Mouse (Mus musculus): ENCODE data around the gene Pnkd. TPM values are rescaled to one million over a fixed set of nuclear protein-coding genes. Genes with fewer than 3 reads are reported as not detected.
A peak's percentile ranks its signal among the peaks of the same experiment; 100 is the strongest.

The Pnkd gene
- polyA plus RNA-seq, 1 experiment: 10.0 TPM

DNA sequence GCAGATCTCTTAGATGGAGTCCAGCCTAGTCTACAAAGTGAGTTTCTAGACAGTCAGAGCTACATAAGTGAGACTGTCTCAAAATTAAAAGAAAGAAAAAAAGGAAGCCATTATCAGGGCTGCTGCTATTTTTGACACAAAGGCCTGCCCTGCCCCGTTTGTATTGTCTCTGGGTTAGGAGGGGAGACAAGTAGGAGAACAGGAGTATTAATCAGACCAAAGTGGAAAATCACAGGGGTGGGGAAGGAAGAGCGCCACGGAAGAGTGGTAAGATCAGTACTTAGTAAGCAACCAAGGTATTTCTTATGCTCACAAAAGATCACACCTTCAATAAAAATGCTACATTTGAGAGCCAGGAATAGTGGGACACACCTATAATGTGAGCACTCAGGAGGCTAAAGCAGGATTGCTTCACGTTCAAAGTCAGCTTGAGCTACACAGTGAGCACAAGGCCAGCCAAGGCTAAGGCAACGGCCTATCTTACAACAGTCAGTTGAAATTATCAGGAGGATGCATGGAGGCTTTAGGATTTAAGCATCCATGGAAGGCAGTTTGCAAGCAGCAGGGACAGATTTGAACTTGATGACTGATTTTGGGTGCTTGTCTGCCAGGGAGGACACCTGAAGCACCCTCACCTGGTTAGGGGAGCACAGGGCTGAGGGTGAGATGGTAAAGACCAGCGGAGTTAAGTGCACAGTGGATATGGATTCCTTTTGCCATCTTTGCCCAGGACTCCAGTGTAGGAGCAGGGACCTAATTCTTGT, 15.8 kb downstream of the Pnkd start:
- H3K4me3 ChIP-seq (replicated peaks): no peak overlapping the region
- peaks cover 29% of the 10 kb centered on the region for H3K36me3 ChIP-seq (ENCODE audit: control insufficient read depth)
- no peak for TF ChIP-seq GATA1 (IDR thresholded peaks at IDR 0.05; ENCODE audit: low read length)
- no peak for TF ChIP-seq TAL1 (IDR thresholded peaks at IDR 0.05; ENCODE audit: low read length)
- no peaks in the 10 kb centered on the region for H3K9me3 ChIP-seq (ENCODE audit: control insufficient read depth, low read length)
- no peaks in the 10 kb centered on the region; the same call in 1 of the 2 replicates for H3K27me3 ChIP-seq (ENCODE audit: control insufficient read depth)
- peaks cover 80% of the 10 kb centered on the region for H3K4me1 ChIP-seq (ENCODE audit: control insufficient read depth)

DNA sequence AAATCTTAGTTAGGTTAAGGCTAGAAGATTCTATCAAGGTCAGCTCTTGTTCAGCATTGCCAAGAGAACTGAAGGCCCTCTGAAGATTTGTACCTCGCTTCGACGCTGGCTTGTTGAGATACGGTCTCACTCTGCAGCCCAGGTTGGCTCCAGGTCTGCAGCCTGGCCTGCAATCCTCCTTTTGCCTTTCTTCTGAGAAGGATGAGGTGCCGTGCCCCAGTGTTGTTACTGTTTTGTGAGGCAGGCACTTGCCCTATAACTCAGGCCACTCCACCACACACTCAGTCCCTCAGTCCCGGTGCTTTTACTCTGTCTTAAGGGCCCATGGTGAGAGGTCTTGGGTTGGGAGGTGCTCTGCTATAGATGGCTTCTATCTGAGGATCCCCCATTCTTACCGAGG, 17.5 kb downstream of the Pnkd start:
- TF ChIP-seq TAL1 (IDR thresholded peaks at IDR 0.05; ENCODE audit: low read length) (no peak), GATA1 (IDR thresholded peaks at IDR 0.05; ENCODE audit: low read length) (no peak)
- peaks cover 17% of the 10 kb centered on the region for H3K36me3 ChIP-seq (ENCODE audit: control insufficient read depth)

DNA sequence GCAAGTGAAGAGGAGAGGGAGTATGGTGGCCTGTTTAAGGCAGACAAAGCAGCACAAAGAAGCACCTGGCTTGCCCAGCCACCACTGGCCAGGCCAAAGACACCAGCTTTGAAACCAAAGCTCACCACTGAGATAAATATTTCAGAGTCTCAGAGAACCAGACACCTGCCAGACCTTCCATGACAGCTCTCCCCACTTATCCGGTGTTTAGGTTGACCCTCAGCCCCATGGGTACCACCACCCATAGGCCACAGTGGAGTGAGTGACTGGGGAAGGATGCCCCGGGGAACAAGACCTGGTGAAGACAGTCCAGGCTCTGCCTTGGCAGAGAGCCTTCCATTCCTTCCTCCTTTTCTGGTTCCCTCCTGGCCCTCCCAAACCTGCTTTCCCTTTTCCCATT, 18.1 kb downstream of the Pnkd start:
- peaks cover 61% of the 10 kb centered on the region for H3K4me1 ChIP-seq (ENCODE audit: control insufficient read depth)
- H3K4me3 ChIP-seq (replicated peaks): no peak overlapping the region
- TF ChIP-seq TAL1 (IDR thresholded peaks at IDR 0.05; ENCODE audit: low read length) (no peak), GATA1 (IDR thresholded peaks at IDR 0.05; ENCODE audit: low read length) (no peak)
- no peaks in the 10 kb centered on the region; the same call in 1 of the 2 replicates for H3K27me3 ChIP-seq (ENCODE audit: control insufficient read depth)
- no peaks in the 10 kb centered on the region for H3K9me3 ChIP-seq (ENCODE audit: control insufficient read depth, low read length)
- H3K36me3 ChIP-seq (ENCODE audit: control insufficient read depth): peaks cover 13% of the 10 kb centered on the region

More for the DNA sequence above, 17.5 kb downstream of the Pnkd start:
- Histone ChIP-seq H3K9me3 (ENCODE audit: control insufficient read depth, low read length) (no peaks in the 10 kb centered on the region), H3K27me3 (ENCODE audit: control insufficient read depth) (no peaks in the 10 kb centered on the region; the same call in 1 of the 2 replicates), H3K4me3 (replicated peaks) (no peak overlapping the region), H3K4me1 (ENCODE audit: control insufficient read depth) (peaks cover 65% of the 10 kb centered on the region)

DNA sequence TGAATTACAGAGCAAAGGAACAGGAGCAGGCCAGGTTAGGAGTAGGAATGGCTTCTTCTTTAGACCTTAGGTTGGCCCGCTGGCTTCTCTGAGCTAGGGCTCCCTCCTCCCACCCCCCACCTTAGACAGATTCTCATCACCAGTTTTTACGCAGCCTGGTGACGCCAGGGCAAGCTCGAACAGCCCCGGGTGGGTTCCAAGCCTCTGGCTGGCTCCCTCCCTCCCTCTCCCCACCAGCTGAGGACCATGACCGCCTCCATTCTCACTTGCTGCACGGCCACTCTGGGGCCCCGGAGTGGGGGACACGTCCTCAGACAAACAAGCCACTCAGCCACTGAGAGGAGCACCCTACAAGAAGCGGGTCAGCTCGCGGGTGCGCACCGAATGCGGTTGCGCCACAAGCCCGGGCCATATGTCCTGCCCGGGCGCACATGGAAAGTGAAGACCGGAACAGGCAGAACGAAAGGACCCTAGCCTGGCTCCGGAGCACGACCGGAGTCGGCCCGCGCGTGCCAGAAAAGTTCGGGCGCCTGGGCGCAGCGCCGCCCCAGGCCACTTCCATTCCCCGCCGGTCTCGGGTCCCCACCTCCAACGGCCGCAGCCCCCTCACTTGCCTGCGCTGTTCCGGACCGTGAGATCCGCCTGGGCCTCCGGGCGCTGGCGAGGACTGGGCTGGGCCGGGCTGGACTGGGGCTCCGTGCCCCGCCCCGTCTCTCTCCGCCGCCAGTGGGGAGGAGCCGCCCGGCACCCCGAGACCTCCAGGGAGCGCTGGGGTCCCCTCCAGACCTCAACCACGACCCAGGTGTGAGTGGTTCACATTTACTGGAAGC, 19.0 kb downstream of the Pnkd start:
- H3K9me3 ChIP-seq (ENCODE audit: control insufficient read depth, low read length): no peaks in the 10 kb centered on the region
- H3K36me3 ChIP-seq (ENCODE audit: control insufficient read depth): peaks cover 6% of the 10 kb centered on the region
- TF ChIP-seq GATA1 (IDR thresholded peaks at IDR 0.05; ENCODE audit: low read length): no peak
- TF ChIP-seq TAL1 (IDR thresholded peaks at IDR 0.05; ENCODE audit: low read length): no peak
- no peaks in the 10 kb centered on the region; the same call in 1 of the 2 replicates for H3K27me3 ChIP-seq (ENCODE audit: control insufficient read depth)
- H3K4me3 ChIP-seq (replicated peaks): peak overlapping the region; percentile 74
- peaks cover 53% of the 10 kb centered on the region for H3K4me1 ChIP-seq (ENCODE audit: control insufficient read depth)

DNA sequence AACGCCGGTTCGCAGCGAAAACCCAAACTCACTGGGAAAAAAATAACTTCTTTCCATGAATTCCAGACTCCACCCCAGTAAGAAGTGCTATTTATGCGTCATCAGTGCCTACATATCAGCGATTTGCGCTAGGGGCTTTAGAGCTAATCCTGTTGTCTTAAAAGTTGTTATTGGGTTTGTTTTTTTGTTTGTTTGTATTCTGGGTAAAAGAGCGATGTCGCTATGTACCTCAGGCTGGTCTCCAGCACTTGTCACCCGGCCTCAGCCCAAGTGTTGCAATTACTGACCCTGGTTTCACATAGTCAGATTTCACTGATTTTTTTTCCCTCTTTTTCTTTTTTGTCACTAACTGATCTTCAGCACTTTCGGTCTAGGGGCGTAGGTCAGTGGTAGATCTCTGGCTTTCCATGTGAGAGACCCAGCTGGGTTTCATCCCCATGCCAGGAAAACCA, 19.6 kb downstream of the Pnkd start:
- H3K36me3 ChIP-seq (ENCODE audit: control insufficient read depth): peaks cover 6% of the 10 kb centered on the region
- H3K4me3 ChIP-seq (replicated peaks): peak overlapping the region; percentile 74
- peaks cover 47% of the 10 kb centered on the region for H3K4me1 ChIP-seq (ENCODE audit: control insufficient read depth)

DNA sequence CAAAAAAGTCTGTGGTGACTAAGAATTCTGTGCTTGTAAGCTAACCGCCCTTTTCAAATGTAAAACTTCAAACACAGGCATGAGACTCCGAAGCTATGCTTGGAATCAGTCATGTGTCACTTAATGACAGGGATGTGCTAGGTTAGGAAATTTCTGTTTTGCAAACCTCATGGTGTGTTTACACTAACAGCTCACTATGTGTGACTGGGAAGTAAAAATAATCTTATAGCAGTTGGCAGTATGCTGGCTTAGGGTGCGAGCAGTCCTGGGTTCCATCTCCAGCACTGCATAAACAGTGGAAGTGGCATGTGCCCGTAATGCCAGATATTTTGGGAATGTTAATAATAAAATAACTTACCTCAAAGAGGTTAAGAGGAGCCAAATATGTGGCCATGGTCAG, 20.2 kb downstream of the Pnkd start:
- Histone ChIP-seq H3K36me3 (ENCODE audit: control insufficient read depth) (peaks cover 6% of the 10 kb centered on the region), H3K4me1 (ENCODE audit: control insufficient read depth) (peaks cover 42% of the 10 kb centered on the region), H3K4me3 (replicated peaks) (no peak overlapping the region), H3K9me3 (ENCODE audit: control insufficient read depth, low read length) (no peaks in the 10 kb centered on the region), H3K27me3 (ENCODE audit: control insufficient read depth) (no peaks in the 10 kb centered on the region; the same call in 1 of the 2 replicates)
- no peak for TF ChIP-seq GATA1 (IDR thresholded peaks at IDR 0.05; ENCODE audit: low read length)
- no peak for TF ChIP-seq TAL1 (IDR thresholded peaks at IDR 0.05; ENCODE audit: low read length)

More for the DNA sequence above, 19.6 kb downstream of the Pnkd start:
- Histone ChIP-seq H3K27me3 (ENCODE audit: control insufficient read depth) (no peaks in the 10 kb centered on the region; the same call in 1 of the 2 replicates), H3K9me3 (ENCODE audit: control insufficient read depth, low read length) (no peaks in the 10 kb centered on the region)
- TF ChIP-seq GATA1 (IDR thresholded peaks at IDR 0.05; ENCODE audit: low read length) (no peak), TAL1 (IDR thresholded peaks at IDR 0.05; ENCODE audit: low read length) (no peak)

DNA sequence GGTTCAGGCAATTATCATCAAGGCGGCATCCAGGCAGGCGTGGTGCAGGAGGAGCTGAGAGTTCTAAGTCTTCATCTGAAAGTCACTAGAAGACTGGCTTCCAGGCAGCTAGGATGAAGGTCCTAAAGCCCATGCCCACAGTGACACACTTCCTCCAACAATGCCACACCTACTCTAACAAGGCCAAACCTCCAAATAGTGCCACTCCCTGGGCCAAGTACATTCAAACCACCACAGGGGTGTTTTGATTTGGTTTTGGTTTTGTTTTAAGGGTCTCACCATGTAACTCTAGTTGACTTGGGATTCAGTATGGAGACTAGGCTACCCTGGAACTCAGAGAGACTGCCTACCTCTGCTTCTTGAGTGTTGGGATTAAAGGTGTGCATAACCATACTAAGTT, 20.8 kb downstream of the Pnkd start, which contains the start of gene Tmbim1:
Tmbim1 (minus strand) TSS at position 101 of the 400 bp plus-strand sequence.
- H3K4me3 ChIP-seq (replicated peaks): peak within 1 kb of the TSS; percentile 74
- H3K4me1 ChIP-seq (ENCODE audit: control insufficient read depth): peaks cover 37% of the 10 kb centered on the region

DNA sequence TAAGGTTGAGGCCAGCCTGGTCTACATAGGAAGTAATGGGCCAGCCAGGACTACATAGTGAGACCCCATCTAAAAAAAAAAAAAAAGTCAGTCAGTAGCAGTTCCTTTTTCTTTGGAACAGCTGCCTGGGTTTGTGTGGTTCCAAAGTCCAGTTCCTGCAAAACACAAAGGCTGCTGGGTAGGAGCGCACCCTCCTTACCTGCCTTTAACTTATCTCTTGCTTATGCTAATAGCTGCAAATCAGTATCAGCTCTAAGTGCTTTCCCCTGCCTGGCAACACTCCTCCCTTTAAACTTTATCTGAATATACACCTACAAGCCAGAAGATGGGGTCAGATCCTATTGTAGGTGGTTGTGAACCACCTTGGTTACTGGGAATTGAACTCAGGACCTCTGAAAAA, 22.4 kb downstream of the Pnkd start:
- H3K9me3 ChIP-seq (ENCODE audit: control insufficient read depth, low read length): no peaks in the 10 kb centered on the region
- no peak overlapping the region for H3K4me3 ChIP-seq (replicated peaks)
- peaks cover 32% of the 10 kb centered on the region for H3K4me1 ChIP-seq (ENCODE audit: control insufficient read depth)
- H3K27me3 ChIP-seq (ENCODE audit: control insufficient read depth): no peaks in the 10 kb centered on the region; the same call in 1 of the 2 replicates
- no peaks in the 10 kb centered on the region for H3K36me3 ChIP-seq (ENCODE audit: control insufficient read depth)
- TF ChIP-seq TAL1 (IDR thresholded peaks at IDR 0.05; ENCODE audit: low read length): no peak
- no peak for TF ChIP-seq GATA1 (IDR thresholded peaks at IDR 0.05; ENCODE audit: low read length)

More for the DNA sequence above, 20.8 kb downstream of the Pnkd start, which contains the start of gene Tmbim1:
- TF ChIP-seq GATA1 (IDR thresholded peaks at IDR 0.05; ENCODE audit: low read length) (no peak), TAL1 (IDR thresholded peaks at IDR 0.05; ENCODE audit: low read length) (no peak)
- Histone ChIP-seq H3K36me3 (ENCODE audit: control insufficient read depth) (peaks cover 6% of the 10 kb centered on the region), H3K27me3 (ENCODE audit: control insufficient read depth) (no peaks in the 10 kb centered on the region; the same call in 1 of the 2 replicates), H3K9me3 (ENCODE audit: control insufficient read depth, low read length) (no peaks in the 10 kb centered on the region)
